In genomic region chr4:137357517-137358254, GRCm38 (mm10) we compare ENCODE assay signal across 8 mouse cellular contexts. TPM values are rescaled to one million over a fixed set of nuclear protein-coding genes. Genes with fewer than 3 reads are reported as not detected.
DNase-seq lines count a peak whose midpoint lies in the region; ATAC-seq lines count a peak whose summit lies in the region.

Gene Cdc42 (minus strand): TSS chr4:137357720.

- peak within 1 kb of the TSS; percentile 96 for H3K4me3 ChIP-seq in heart, embryonic 10.5 days
- peak within 1 kb of the TSS; percentile 98 for H3K4me3 ChIP-seq in kidney, embryonic 15.5 days (replicated peaks)

- peak; percentile 98 for ATAC-seq in erythroblast, adult 5-6 weeks (replicated peaks; ENCODE audit: low FRiP score, poor library complexity, severe bottlenecking)
- peak; percentile 97 for ATAC-seq in kidney, embryonic 15.5 days (replicated peaks; ENCODE audit: low FRiP score)
- peak; percentile 88 for ATAC-seq in monocyte, adult 5-6 weeks (replicated peaks; ENCODE audit: insufficient number of reproducible peaks, low FRiP score, low TSS enrichment, poor library complexity, severe bottlenecking)

- peak; percentile 100 for DNase-seq in B cell, adult 2 months
- DNase-seq in brain, adult 2 months (ENCODE audit: low read depth, low spot score), result peak; percentile 98
- peak; percentile 98 for DNase-seq in heart, embryonic 10.5 days (ENCODE audit: low spot score)
- DNase-seq in liver, result peak; percentile 98
- peak; percentile 98 for DNase-seq in spleen, postnatal 4 days (ENCODE audit: low spot score in 2 of 2)

- H3K27ac ChIP-seq in heart, embryonic 10.5 days, result peak within 1 kb of the TSS; percentile 100
- peak within 1 kb of the TSS; percentile 97 for H3K27ac ChIP-seq in kidney, embryonic 15.5 days

- peak within 1 kb of the TSS; percentile 100 for H3K9ac ChIP-seq in kidney, embryonic 15.5 days

- WGBS in heart, embryonic 10.5 days, result under 1% methylated on average over 35 of the region's 44 CpGs
- WGBS in kidney, embryonic 15.5 days, result under 1% methylated on average over 38 of the region's 44 CpGs

- no peaks in the 10 kb centered on the region for H3K9me3 ChIP-seq in heart, embryonic 10.5 days
- no peaks in the 10 kb centered on the region for H3K9me3 ChIP-seq in kidney, embryonic 15.5 days (replicated peaks)

- H3K36me3 ChIP-seq in heart, embryonic 10.5 days, result no peaks in the 10 kb centered on the region
- no peaks in the 10 kb centered on the region for H3K36me3 ChIP-seq in kidney, embryonic 15.5 days

- no peaks in the 10 kb centered on the region for H3K27me3 ChIP-seq in heart, embryonic 10.5 days (ENCODE audit: insufficient read depth, poor library complexity, severe bottlenecking)
- no peaks in the 10 kb centered on the region for H3K27me3 ChIP-seq in kidney, embryonic 15.5 days

- H3K4me1 ChIP-seq in heart, embryonic 10.5 days, result peaks cover 36% of the 10 kb centered on the region
- peaks cover 36% of the 10 kb centered on the region for H3K4me1 ChIP-seq in kidney, embryonic 15.5 days

- peak within 1 kb of the TSS; percentile 74 for H3K4me2 ChIP-seq in kidney, embryonic 15.5 days

RNA-seq across cellular contexts. Expression of gene Cdc42, which starts in this region (rescaled TPM):
- 236 and 252 TPM in 2 replicates for total RNA-seq in erythroblast, adult 5-6 weeks (2015; ENCODE audit: low replicate concordance)
- 105 and 186 TPM in 2 replicates for total RNA-seq in erythroblast, adult 5-6 weeks (2017; ENCODE audit: low replicate concordance)
- polyA plus RNA-seq in heart, embryonic 10.5 days (2016; fragmentation: Nextera tagmentation; extraction: Ambion mirVana), result 550 and 560 TPM in 2 replicates
- 678 and 694 TPM in 2 replicates for polyA plus RNA-seq in kidney, embryonic 15.5 days (2015; fragmentation: Nextera tagmentation; extraction: Ambion mirVana)
- 966 to 1,065 TPM (median 980 TPM) in 3 replicates for total RNA-seq in monocyte, adult 5-6 weeks (2017)

Comparison
In these comparisons a context has a peak if more than half of its experiments do, and no peak if none do; other contexts are left out.
1. Peak in every context shown above with its lines: DNase-seq, ATAC-seq, H3K4me3 ChIP-seq and H3K27ac ChIP-seq.